Mouse (Mus musculus) lung, embryonic 16.5 days (tissue): ENCODE results near the gene Fignl1. TPM values are rescaled to one million over a fixed set of nuclear protein-coding genes. Genes with fewer than 3 reads are reported as not detected.

Source experiments
- ATAC-seq: fragments of 200-750 bp; cut with Nextera tagmentation; 2 replicates; pipeline ENCODE4 v1.8.0; 2017; ENCODE audit warnings: low read depth, mild to moderate bottlenecking, moderate library complexity
- H3K27ac ChIP-seq: fragments of 300-500 bp; sonication (generic); 2 replicates; pipeline ENCODE4 v1.5.1; 2014; ENCODE audit warnings: mild to moderate bottlenecking, control low read depth, low read length
- H3K27me3 ChIP-seq: fragments of 300-500 bp; sonication (generic); 2 replicates; pipeline ENCODE4 v1.6.1; 2014; ENCODE audit warnings: low read depth, low read length, mixed read lengths; ENCODE audit not compliant: control insufficient read depth, insufficient read depth
- H3K36me3 ChIP-seq: fragments of 300-500 bp; sonication (generic); 2 replicates; pipeline ENCODE4 v1.6.1; 2014; ENCODE audit warnings: low read length; ENCODE audit not compliant: control insufficient read depth, insufficient read depth
- H3K4me1 ChIP-seq: fragments of 300-500 bp; sonication (generic); replicated peaks from 2 replicates; pipeline ENCODE4 v1.6.1; 2014; ENCODE audit warnings: low read length, mixed read lengths; ENCODE audit not compliant: control insufficient read depth, insufficient read depth
- H3K4me2 ChIP-seq: fragments of 300-500 bp; sonication (generic); 2 replicates; pipeline ENCODE4 v1.6.1; 2014; ENCODE audit warnings: low read depth, low read length, control low read depth
- H3K4me3 ChIP-seq: fragments of 300-500 bp; sonication (generic); 2 replicates; pipeline ENCODE4 v1.5.1; 2014; ENCODE audit warnings: mild to moderate bottlenecking, low read length, control low read depth
- H3K9ac ChIP-seq: fragments of 300-500 bp; sonication (generic); 2 replicates; pipeline ENCODE4 v1.6.1; 2014; ENCODE audit warnings: low read length, control low read depth
- H3K9me3 ChIP-seq: fragments of 300-500 bp; sonication (generic); 2 replicates; pipeline ENCODE4 v1.6.1; 2016; ENCODE audit warnings: low read length; ENCODE audit not compliant: control insufficient read depth
- WGBS: fragments of 180-500 bp; shearing (Covaris S2); extraction: QIAGEN DNeasy Blood & Tissue Kit; methylation state at CpG from one replicate; pipeline ENCODE4 v1.1.7; 2014; 5-methylcytosine and 5-hydroxymethylcytosine counted together
- polyA plus RNA-seq: library from polyadenylated mRNA; unstranded; fragments of >200 nt; fragmentation: Nextera tagmentation; extraction: Ambion mirVana; gene quantifications from 2 replicates; pipeline ENCODE4 v1.2.1, GENCODE M21; 2015

Gene Fignl1
- polyA plus RNA-seq, 1 experiment from 2014 or later, result 79.4 TPM

DNA sequence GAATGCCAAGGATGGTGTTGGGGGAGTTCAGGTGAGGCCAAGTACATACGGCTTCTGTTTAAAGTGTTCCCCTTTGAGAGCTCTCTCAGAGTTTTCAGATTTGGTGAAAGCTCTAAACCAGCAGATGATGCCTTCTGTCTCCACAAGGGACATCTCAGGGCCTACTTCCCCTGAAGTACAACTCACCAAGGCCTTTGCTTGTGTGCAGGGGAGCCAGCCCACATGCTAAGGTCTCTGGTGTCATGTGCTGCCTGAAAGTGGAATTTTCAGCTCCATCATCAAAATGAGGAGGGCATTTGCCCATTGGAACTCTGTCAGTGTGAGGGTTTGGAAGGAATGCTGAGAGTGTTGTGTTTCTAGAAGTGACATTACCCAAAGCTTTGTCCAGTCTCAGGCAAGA, 43.3 kb downstream of the Fignl1 start:
- Histone ChIP-seq H3K27me3 (no peaks in the 10 kb centered on the region), H3K4me3 (no peak overlapping the region), H3K27ac (no peak overlapping the region), H3K4me1 (no peaks in the 10 kb centered on the region), H3K36me3 (no peaks in the 10 kb centered on the region), H3K9ac (no peak overlapping the region), H3K4me2 (no peak overlapping the region), H3K9me3 (no peaks in the 10 kb centered on the region)
- no peak for ATAC-seq
- WGBS, result 58% methylated on average over 1 of the region's 1 CpGs

DNA sequence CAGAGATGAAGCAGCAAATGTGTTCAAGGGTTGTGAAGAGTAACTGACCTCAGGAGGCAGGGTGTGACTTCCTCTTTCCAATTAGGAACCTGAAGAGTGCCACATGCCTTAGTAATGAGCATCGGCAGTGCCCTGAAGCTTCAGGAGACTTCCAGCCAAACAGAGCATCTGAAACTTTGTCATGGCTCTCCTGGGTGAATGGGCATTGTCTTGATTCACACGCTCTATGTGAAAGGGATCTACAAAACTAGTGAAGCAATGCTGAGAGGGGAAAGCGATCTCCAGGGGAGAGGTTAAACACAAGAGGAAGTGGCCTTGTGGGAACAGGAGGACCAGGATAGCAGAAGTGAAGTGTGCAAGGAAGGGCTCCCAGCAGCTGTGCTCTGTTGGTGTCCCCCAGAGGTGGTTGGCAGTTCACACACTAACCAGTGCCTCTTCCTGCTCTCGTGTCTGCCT, 45.5 kb downstream of the Fignl1 start:
- no peaks in the 10 kb centered on the region for H3K4me1 ChIP-seq
- H3K4me3 ChIP-seq, result no peak overlapping the region
- H3K36me3 ChIP-seq, result no peaks in the 10 kb centered on the region
- no peaks in the 10 kb centered on the region for H3K27me3 ChIP-seq
- H3K9me3 ChIP-seq, result no peaks in the 10 kb centered on the region
- whole genome bisulfite sequencing, result 66% methylated on average over 4 of the region's 4 CpGs
- no peak for ATAC-seq
- no peak overlapping the region for H3K9ac ChIP-seq
- H3K27ac ChIP-seq, result no peak overlapping the region
- no peak overlapping the region for H3K4me2 ChIP-seq

DNA sequence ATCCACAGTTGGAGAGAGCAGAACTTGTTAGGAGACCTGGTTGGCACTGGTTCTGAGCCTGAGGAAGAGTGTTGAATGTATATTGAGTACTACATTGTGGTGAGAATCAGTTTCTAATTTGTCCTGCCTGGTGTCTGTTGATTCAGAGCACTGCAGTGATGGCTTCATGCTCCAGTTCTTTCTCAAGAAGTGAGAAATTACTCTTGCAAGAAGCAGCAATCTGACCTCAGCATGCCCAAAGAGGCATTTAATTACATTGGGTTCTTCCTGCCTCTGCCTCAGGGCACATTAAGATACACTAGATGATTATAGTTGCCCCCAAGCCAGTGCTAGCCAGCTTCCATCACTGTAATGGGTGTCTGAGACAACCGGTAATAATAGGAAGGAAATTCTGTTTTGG, 49.9 kb downstream of the Fignl1 start:
- WGBS, result 95% methylated on average over 1 of the region's 1 CpGs
- Histone ChIP-seq H3K27me3 (no peaks in the 10 kb centered on the region), H3K9me3 (no peaks in the 10 kb centered on the region), H3K27ac (no peak overlapping the region), H3K4me2 (no peak overlapping the region), H3K36me3 (no peaks in the 10 kb centered on the region), H3K4me3 (no peak overlapping the region), H3K4me1 (no peaks in the 10 kb centered on the region), H3K9ac (no peak overlapping the region)
- no peak for ATAC-seq

DNA sequence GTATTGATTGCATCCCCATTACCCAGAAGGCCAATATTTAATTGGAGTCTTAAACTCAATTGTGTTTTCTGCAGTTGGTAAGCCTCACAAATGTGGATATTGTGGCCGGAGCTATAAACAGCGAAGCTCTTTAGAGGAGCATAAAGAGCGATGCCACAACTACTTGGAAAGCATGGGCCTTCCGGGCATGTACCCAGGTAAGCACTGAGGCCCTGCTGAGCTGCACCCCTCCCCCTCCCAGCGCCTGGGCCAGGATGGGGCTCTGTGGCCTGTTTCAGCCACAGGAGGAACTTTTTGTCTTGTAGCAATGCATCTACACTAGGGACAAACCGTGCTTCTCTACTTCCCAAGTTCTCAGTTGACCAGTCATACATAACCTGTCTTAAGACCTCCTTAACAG, 50.6 kb downstream of the Fignl1 start:
- H3K36me3 ChIP-seq, result no peaks in the 10 kb centered on the region

DNA sequence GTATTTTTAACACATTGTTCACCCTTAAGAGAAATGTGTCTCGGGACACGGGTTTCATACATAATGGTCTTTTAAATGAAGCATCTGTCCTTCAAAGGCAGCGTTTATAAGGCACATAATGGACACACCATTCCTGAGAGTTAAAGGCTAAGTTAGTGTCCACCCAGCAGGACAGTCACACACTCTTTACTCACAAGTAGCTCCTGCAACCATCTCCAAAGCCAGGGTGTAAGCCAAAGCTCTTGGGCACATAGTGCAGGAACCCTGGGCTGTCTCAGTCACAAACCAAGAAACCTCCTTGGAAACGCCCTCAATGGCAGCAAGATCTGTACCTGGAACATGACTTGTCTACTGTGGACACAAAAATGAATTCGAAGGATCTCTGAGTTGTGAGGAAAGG, 55.9 kb downstream of the Fignl1 start:
- Histone ChIP-seq H3K9me3 (no peaks in the 10 kb centered on the region), H3K9ac (no peak overlapping the region), H3K4me3 (no peak overlapping the region), H3K36me3 (no peaks in the 10 kb centered on the region), H3K27ac (no peak overlapping the region), H3K4me2 (no peak overlapping the region), H3K27me3 (no peaks in the 10 kb centered on the region), H3K4me1 (no peaks in the 10 kb centered on the region)
- 81% methylated on average over 5 of the region's 5 CpGs for WGBS
- ATAC-seq, result no peak

More for the DNA sequence above, 50.6 kb downstream of the Fignl1 start:
- no peaks in the 10 kb centered on the region for H3K9me3 ChIP-seq
- no peak overlapping the region for H3K4me3 ChIP-seq
- WGBS, result 71% methylated on average over 6 of the region's 6 CpGs
- no peak overlapping the region for H3K9ac ChIP-seq
- no peak for ATAC-seq
- H3K27ac ChIP-seq, result no peak overlapping the region
- no peaks in the 10 kb centered on the region for H3K27me3 ChIP-seq
- no peaks in the 10 kb centered on the region for H3K4me1 ChIP-seq
- no peak overlapping the region for H3K4me2 ChIP-seq

DNA sequence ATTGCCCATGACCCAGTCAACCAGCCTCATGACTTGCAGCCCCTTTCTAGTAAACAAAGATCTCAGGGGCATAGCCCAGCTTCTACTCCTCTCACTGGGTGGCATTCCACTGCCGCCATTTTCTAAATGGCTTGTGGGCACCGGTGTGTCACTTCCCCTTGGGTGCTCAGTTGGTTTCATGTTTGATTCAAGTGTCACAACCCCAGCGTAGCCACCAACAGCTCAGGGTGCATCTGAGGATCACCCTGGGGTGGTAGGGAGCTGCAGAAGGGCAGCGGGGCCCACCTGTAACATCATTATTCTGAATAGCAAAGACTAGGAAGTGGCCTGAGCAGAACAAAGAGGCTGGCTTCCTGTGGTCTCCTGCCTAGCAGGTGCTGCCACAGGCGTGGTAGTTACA, 57.7 kb downstream of the Fignl1 start:
- H3K9me3 ChIP-seq, result no peaks in the 10 kb centered on the region
- 89% methylated on average over 5 of the region's 5 CpGs for WGBS
- ATAC-seq, result no peak
- no peak overlapping the region for H3K9ac ChIP-seq
- H3K27me3 ChIP-seq, result no peaks in the 10 kb centered on the region
- H3K4me2 ChIP-seq, result no peak overlapping the region
- H3K36me3 ChIP-seq, result no peaks in the 10 kb centered on the region
- H3K4me3 ChIP-seq, result no peak overlapping the region
- H3K4me1 ChIP-seq, result no peaks in the 10 kb centered on the region
- no peak overlapping the region for H3K27ac ChIP-seq

DNA sequence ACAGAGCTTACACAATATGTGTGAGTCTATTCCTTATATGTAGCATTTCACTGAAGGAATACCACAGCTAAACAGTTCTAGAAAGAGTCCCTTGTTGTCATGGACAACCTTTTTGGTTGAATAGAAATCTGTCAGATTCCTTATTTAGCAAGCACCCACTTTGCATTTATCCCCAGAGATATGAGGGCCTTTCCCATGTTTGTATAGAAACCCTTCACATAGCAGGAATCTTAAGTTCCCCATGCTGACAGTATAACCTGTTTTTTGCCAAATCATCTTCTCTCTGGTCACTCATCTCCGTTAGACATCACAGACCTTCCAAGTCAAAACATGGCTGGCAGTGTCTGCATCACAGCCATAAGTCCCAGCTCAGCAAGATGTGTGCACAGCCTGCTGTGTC, 64.5 kb downstream of the Fignl1 start:
- no peaks in the 10 kb centered on the region for H3K36me3 ChIP-seq
- no peaks in the 10 kb centered on the region for H3K4me1 ChIP-seq
- no peak overlapping the region for H3K9ac ChIP-seq
- 42% methylated on average over 1 of the region's 1 CpGs for WGBS
- no peaks in the 10 kb centered on the region for H3K27me3 ChIP-seq
- ATAC-seq, result no peak
- H3K4me3 ChIP-seq, result no peak overlapping the region
- no peaks in the 10 kb centered on the region for H3K9me3 ChIP-seq
- H3K4me2 ChIP-seq, result no peak overlapping the region
- H3K27ac ChIP-seq, result no peak overlapping the region

DNA sequence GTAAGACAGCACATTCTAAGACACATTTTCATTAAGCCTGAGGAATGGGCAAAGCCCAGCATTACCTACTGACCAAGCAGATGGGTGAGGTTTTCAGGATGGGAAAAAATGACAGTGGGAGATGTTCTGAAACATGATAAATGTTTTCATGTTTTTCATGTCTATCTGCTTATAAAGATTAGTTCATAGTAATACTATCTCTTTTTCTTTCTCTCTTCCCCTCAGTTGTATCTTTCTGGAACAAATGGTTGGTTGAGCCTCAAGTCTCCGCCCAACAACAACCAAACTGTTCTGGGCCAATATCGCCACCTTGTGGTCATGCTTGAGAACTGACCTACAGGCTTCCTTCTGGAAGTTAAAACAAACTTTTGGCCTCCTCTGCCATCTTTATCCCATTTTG, 66.1 kb downstream of the Fignl1 start:
- Histone ChIP-seq H3K27me3 (no peaks in the 10 kb centered on the region), H3K4me2 (no peak overlapping the region), H3K4me3 (no peak overlapping the region), H3K4me1 (no peaks in the 10 kb centered on the region), H3K9ac (no peak overlapping the region), H3K27ac (no peak overlapping the region), H3K36me3 (no peaks in the 10 kb centered on the region), H3K9me3 (no peaks in the 10 kb centered on the region)
- 24% methylated on average over 2 of the region's 2 CpGs for WGBS
- no peak for ATAC-seq

DNA sequence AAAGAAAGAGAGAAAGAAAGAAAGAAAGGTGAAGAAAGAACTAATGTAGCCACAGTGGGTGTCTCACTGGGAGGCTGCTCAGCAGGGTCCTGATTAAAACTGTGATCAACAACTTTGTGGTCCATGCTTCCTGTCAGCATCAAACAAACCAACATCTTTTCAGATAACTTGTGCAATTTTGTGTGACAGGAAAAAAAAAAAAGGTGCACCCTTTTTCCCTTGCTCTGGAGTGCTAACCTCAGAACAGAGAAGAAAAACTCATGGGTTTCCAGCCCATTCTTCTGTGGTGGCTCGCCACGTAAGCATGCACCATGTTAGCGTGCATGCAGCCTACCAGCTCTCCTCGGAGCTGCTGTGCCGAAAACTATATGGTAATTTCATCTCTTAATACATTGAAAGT, 67.2 kb downstream of the Fignl1 start:
- no peak for ATAC-seq
- Histone ChIP-seq H3K4me3 (no peak overlapping the region), H3K9me3 (no peaks in the 10 kb centered on the region), H3K27ac (no peak overlapping the region), H3K4me1 (no peaks in the 10 kb centered on the region), H3K36me3 (no peaks in the 10 kb centered on the region), H3K9ac (no peak overlapping the region), H3K4me2 (no peak overlapping the region), H3K27me3 (no peaks in the 10 kb centered on the region)
- WGBS, result 85% methylated on average over 5 of the region's 5 CpGs

DNA sequence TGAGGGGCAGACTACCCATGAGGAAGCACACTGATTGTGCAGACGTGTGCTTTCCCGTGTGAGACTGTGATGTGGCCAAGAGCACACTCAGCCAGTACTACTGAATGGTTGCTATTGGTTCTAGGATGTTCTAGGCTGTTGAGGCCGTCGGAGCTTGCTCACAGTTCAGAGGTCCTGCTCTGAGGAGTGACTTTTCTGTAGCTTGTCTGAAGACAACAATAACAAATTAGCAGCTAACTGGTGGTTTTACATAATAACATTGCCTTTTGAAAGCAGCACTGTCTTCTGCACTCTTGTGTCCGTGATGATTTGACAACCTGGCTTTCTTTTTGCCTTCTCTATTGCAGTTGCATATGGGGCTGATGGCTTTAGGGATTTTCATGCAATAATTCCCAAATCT, 68.2 kb downstream of the Fignl1 start:
- H3K9me3 ChIP-seq, result no peaks in the 10 kb centered on the region
- no peak overlapping the region for H3K4me3 ChIP-seq
- no peak for ATAC-seq
- H3K27me3 ChIP-seq, result no peaks in the 10 kb centered on the region
- no peak overlapping the region for H3K4me2 ChIP-seq
- no peaks in the 10 kb centered on the region for H3K36me3 ChIP-seq
- no peak overlapping the region for H3K9ac ChIP-seq
- 67% methylated on average over 5 of the region's 5 CpGs for WGBS
- no peaks in the 10 kb centered on the region for H3K4me1 ChIP-seq
- H3K27ac ChIP-seq, result no peak overlapping the region
